Mouse (Mus musculus): ENCODE results near the gene Zfp358. TPM values are rescaled to one million over a fixed set of nuclear protein-coding genes. Genes with fewer than 3 reads are reported as not detected.

Gene Zfp358
- polyA plus RNA-seq, 1 experiment from 2014 or later: 34.2 TPM

DNA sequence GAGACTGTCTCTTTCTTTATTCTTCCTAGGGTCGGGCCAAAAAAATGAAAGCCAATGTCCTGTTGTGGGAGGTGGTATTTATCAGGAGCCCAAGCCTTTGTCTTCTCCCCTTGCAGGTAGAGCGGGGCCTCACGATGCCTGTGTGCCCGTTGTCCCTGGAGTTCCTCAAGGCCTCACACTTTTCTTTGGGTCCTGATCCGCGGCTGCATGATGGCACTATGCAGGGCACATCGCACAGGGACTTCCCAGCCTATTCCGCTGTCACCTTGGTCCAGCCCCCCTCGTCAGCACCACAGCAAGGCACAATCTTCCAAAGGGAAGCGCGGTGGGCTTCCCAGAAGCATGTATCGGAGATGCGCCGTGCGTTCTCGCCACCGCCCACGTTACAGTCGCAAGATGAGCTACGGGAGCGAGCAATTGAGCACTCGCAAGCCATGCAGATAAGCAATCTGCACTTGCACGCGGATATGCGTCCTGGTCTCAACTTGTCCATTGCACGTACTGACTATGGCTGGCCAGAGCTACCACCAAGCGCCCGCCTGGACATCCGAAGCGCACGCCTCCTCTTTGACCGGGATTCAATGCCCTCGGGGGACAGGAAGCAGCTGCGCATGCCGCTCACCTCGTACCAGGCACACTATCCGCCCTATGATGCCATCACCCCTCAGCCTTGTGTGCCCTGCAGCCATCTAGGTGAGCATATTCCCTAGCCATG, 17.1 kb upstream of the Zfp358 start:
- H3K4me2 ChIP-seq: peak overlapping the region; percentile 68
- H3K4me1 ChIP-seq (replicated peaks): peaks cover 2% of the 10 kb centered on the region; the same call in 1 of the 2 replicates
- WGBS: 21% methylated on average over 37 of the region's 37 CpGs
- H3K9ac ChIP-seq: peak overlapping the region; percentile 12; the same call in 1 of the 2 replicates
- no peaks in the 10 kb centered on the region for H3K9me3 ChIP-seq (replicated peaks)
- no peak for ATAC-seq (ENCODE audit: insufficient number of reproducible peaks, low FRiP score)
- peak overlapping the region; percentile 34 for H3K4me3 ChIP-seq
- peaks cover 11% of the 10 kb centered on the region; the same call in 1 of the 2 replicates for H3K27me3 ChIP-seq (replicated peaks)
- no peak overlapping the region for H3K27ac ChIP-seq (ENCODE audit: poor library complexity, severe bottlenecking)
- H3K36me3 ChIP-seq: no peaks in the 10 kb centered on the region

DNA sequence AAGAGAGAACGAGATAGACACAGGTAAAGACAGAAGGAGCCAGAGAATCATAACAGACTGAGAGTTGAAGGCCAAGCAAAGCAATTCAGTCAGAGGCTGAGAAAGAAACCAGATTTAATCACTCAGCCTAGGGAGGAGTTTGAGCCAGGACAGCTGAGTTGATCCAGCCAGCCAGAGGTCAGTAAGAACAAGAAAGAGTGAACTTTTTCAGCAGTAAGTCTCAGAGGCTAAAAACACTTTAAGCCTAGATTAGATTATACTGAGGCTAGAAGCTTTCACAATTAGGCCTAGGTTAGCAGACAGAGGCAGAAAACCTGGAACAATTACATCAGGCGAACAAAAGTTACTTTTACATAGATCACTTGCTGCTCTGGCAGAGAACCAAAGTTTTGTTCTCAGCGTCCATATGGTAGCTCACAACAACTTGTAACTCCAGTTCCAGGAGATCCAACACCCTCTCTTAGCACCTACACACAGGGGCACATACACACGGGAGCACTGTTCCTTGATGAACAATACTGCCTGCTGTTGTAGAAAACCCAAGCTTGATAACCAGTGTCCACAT, 12.6 kb upstream of the Zfp358 start:
- Histone ChIP-seq H3K4me3 (no peak overlapping the region), H3K36me3 (no peaks in the 10 kb centered on the region), H3K4me1 (replicated peaks) (peaks cover 2% of the 10 kb centered on the region; the same call in 1 of the 2 replicates), H3K27ac (ENCODE audit: poor library complexity, severe bottlenecking) (no peak overlapping the region), H3K4me2 (no peak overlapping the region), H3K9ac (no peak overlapping the region), H3K27me3 (replicated peaks) (peaks cover 11% of the 10 kb centered on the region; the same call in 1 of the 2 replicates), H3K9me3 (replicated peaks) (no peaks in the 10 kb centered on the region)
- no peak for ATAC-seq (ENCODE audit: insufficient number of reproducible peaks, low FRiP score)
- 48% methylated on average over 4 of the region's 4 CpGs for WGBS

DNA sequence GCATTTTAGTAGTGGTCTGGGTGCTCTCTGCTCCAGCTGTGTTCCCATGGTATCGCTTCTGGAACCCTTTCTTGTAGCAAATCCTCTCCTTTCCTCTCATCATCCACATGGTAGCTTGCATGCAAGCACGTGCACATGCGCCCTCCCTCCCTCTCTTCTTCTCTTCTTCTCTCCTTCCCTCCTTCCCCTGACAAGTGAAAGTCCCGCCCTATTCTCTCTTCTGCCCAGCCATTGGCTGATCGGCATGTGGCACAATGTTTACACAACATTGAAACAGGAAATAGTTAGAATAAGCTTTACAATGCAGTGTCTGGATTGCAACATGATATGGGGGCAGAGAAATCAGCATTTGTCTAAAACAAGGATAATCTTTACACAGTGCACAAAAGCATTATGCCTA, 11.3 kb upstream of the Zfp358 start:
- Histone ChIP-seq H3K27me3 (replicated peaks) (peaks cover 6% of the 10 kb centered on the region; the same call in 1 of the 2 replicates), H3K4me1 (replicated peaks) (no peaks in the 10 kb centered on the region; the same call in 1 of the 2 replicates), H3K27ac (ENCODE audit: poor library complexity, severe bottlenecking) (no peak overlapping the region), H3K4me2 (no peak overlapping the region), H3K9me3 (replicated peaks) (no peaks in the 10 kb centered on the region), H3K4me3 (no peak overlapping the region), H3K9ac (no peak overlapping the region), H3K36me3 (no peaks in the 10 kb centered on the region)
- 59% methylated on average over 5 of the region's 5 CpGs for WGBS
- no peak for ATAC-seq (ENCODE audit: insufficient number of reproducible peaks, low FRiP score)

DNA sequence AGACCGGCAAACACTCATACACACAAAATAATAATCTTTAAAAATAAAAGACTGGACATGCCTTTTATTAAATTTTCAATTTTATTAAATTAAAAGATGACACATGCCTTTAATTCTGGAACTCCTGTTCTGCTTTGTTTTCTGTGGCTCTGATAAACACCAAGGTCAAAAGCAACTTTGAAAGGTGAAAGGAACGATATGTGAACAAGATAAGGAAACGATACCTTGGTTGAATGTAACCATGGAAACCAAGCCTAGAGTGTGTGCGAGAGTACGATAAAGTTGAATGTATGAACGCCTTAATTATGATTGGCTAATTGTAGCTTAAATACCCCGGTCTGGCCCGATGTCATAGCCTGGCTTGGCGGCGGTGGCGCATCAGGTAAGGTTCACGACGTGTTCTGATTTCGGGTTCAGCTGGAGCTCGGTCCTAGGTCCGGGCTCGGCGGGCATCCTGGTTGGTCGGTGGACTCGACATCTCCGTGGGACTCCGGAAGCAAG, 10.6 kb upstream of the Zfp358 start:
- H3K9me3 ChIP-seq (replicated peaks): no peaks in the 10 kb centered on the region
- no peak overlapping the region for H3K9ac ChIP-seq
- no peak overlapping the region for H3K4me3 ChIP-seq
- no peak overlapping the region for H3K27ac ChIP-seq (ENCODE audit: poor library complexity, severe bottlenecking)
- H3K36me3 ChIP-seq: no peaks in the 10 kb centered on the region
- 78% methylated on average over 22 of the region's 22 CpGs for WGBS
- no peak overlapping the region for H3K4me2 ChIP-seq
- H3K27me3 ChIP-seq (replicated peaks): peaks cover 5% of the 10 kb centered on the region; the same call in 1 of the 2 replicates
- no peaks in the 10 kb centered on the region; the same call in 1 of the 2 replicates for H3K4me1 ChIP-seq (replicated peaks)
- ATAC-seq (ENCODE audit: insufficient number of reproducible peaks, low FRiP score): no peak

DNA sequence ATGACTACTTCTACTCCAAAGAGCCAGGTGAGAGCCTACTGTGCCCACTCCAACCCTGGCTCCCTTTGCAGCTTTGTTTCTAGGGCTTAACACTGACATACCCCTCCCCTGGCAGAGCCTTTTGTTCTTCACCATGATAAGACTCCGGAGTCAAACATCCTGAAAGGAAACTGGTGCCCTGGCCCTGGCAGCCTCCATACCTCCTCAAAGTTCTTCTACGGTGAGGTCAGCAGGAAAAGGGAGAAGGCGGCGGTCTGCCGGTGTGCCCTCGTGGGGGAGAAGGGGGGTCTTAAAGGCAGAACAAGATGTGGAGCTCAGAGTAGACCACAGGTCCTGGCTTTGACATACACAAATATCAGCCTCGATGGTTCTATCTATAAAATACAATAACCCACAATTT, 9.4 kb upstream of the Zfp358 start:
- H3K4me2 ChIP-seq: no peak overlapping the region
- H3K9ac ChIP-seq: no peak overlapping the region
- no peak for ATAC-seq (ENCODE audit: insufficient number of reproducible peaks, low FRiP score)
- 58% methylated on average over 7 of the region's 7 CpGs for WGBS
- H3K36me3 ChIP-seq: no peaks in the 10 kb centered on the region
- H3K4me1 ChIP-seq (replicated peaks): no peaks in the 10 kb centered on the region; the same call in 1 of the 2 replicates
- H3K27me3 ChIP-seq (replicated peaks): no peaks in the 10 kb centered on the region
- H3K9me3 ChIP-seq (replicated peaks): no peaks in the 10 kb centered on the region
- H3K27ac ChIP-seq (ENCODE audit: poor library complexity, severe bottlenecking): no peak overlapping the region
- no peak overlapping the region for H3K4me3 ChIP-seq

DNA sequence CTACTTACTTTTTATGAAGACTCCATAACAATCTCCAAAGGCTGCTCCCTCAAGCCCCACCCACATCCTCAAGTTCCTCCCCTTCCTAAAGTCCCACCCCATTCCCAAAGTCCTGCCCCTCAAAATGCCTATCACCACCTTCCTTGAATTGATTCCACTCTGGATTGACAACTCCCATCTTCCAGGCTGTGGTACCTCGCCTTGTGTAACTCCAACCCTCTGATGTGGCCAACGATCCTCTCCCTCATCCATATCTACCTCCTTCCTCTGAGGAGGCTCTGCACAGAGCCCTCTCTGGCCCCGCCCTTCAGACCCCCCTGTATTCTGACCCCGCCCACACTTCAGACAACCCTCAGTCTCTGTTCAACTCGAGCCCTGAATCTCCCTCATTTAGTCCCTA, 7.7 kb upstream of the Zfp358 start:
- WGBS: 28% methylated on average over 5 of the region's 5 CpGs
- ATAC-seq (ENCODE audit: insufficient number of reproducible peaks, low FRiP score): no peak
- no peaks in the 10 kb centered on the region; the same call in 1 of the 2 replicates for H3K4me1 ChIP-seq (replicated peaks)

DNA sequence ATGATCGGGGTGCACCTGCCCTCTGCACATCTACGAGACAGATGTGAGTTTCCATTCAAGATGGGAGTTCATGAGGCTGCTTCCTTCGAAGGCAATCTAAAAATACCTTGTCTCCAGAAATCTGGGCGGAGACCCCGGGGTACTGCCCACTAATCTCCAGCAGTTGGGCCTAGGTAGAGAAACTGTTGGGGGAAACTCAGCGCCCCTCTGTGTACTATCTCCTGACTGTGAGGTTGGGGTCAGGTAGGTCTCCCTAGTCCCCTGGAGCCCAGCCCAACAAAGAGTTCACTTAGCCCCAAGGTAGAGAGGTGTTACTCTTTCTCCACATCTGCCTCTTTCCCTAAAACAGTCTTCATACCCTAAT, 889 bp downstream of the Zfp358 start:
- peak overlapping the region; percentile 97 for H3K9ac ChIP-seq
- peaks cover 37% of the 10 kb centered on the region for H3K36me3 ChIP-seq
- H3K4me3 ChIP-seq: peak overlapping the region; percentile 82
- ATAC-seq (ENCODE audit: insufficient number of reproducible peaks, low FRiP score): no peak
- no peaks in the 10 kb centered on the region for H3K27me3 ChIP-seq (replicated peaks)
- H3K27ac ChIP-seq (ENCODE audit: poor library complexity, severe bottlenecking): no peak overlapping the region
- H3K4me1 ChIP-seq (replicated peaks): peaks cover 9% of the 10 kb centered on the region
- peak overlapping the region; percentile 78 for H3K4me2 ChIP-seq
- WGBS: 29% methylated on average over 6 of the region's 6 CpGs
- peaks cover 7% of the 10 kb centered on the region; the same call in 1 of the 2 replicates for H3K9me3 ChIP-seq (replicated peaks)

More for the DNA sequence above, 7.7 kb upstream of the Zfp358 start:
- Histone ChIP-seq H3K9ac (no peak overlapping the region), H3K9me3 (replicated peaks) (no peaks in the 10 kb centered on the region), H3K4me2 (no peak overlapping the region), H3K36me3 (no peaks in the 10 kb centered on the region), H3K27me3 (replicated peaks) (no peaks in the 10 kb centered on the region), H3K27ac (ENCODE audit: poor library complexity, severe bottlenecking) (no peak overlapping the region), H3K4me3 (no peak overlapping the region)

DNA sequence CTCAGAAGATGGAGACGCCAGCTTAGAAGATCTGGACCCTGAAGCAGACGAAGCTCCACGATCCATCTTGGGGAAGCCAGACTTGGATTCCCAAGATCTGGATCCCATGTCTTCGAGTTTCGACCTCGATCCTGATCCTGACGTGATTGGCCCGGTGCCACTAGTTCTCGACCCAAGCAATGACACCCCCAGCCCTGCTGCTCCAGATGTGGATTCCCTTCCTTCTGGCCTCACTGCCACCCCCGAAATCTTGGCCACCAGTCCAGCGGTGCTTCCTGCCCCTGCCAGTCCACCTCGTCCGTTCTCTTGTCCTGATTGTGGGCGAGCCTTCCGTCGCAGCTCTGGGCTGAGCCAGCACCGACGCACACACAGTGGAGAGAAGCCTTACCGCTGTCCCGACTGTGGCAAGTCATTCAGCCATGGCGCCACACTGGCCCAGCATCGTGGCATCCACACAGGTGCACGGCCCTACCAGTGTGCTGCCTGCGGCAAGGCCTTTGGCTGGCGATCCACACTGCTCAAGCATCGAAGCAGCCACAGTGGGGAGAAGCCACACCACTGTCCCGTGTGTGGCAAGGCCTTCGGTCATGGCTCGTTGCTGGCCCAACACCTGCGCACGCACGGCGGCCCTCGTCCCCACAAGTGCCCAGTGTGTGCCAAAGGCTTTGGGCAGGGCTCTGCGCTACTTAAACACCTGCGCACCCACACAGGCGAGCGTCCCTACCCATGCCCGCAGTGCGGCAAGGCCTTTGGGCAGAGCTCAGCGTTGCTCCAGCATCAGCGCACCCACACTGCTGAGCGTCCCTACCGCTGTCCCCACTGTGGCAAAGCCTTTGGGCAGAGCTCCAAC, 2.9 kb downstream of the Zfp358 start:
- H3K4me1 ChIP-seq (replicated peaks): peaks cover 9% of the 10 kb centered on the region
- H3K4me2 ChIP-seq: no peak overlapping the region
- no peak overlapping the region for H3K27ac ChIP-seq (ENCODE audit: poor library complexity, severe bottlenecking)
- H3K36me3 ChIP-seq: peaks cover 37% of the 10 kb centered on the region
- no peak overlapping the region for H3K4me3 ChIP-seq
- no peak overlapping the region for H3K9ac ChIP-seq
- peaks cover 7% of the 10 kb centered on the region; the same call in 1 of the 2 replicates for H3K9me3 ChIP-seq (replicated peaks)
- no peaks in the 10 kb centered on the region for H3K27me3 ChIP-seq (replicated peaks)
- 91% methylated on average over 44 of the region's 44 CpGs for WGBS
- no peak for ATAC-seq (ENCODE audit: insufficient number of reproducible peaks, low FRiP score)

DNA sequence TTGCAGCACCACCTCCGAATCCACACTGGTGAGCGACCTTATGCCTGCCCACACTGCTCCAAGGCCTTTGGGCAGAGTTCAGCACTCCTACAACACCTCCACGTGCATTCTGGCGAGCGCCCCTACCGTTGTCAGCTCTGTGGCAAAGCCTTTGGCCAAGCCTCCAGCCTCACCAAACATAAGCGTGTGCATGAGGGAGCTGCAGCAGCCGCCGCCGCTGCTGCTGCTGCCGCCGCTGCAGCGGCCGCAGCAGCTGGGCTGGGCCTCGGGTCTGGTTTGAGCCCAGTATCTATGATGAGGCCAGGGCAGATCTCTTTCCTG, 3.5 kb downstream of the Zfp358 start:
- H3K27ac ChIP-seq (ENCODE audit: poor library complexity, severe bottlenecking): no peak overlapping the region
- no peak for ATAC-seq (ENCODE audit: insufficient number of reproducible peaks, low FRiP score)
- no peak overlapping the region for H3K4me2 ChIP-seq
- H3K36me3 ChIP-seq: peaks cover 37% of the 10 kb centered on the region
- no peaks in the 10 kb centered on the region for H3K27me3 ChIP-seq (replicated peaks)
- peaks cover 7% of the 10 kb centered on the region; the same call in 1 of the 2 replicates for H3K9me3 ChIP-seq (replicated peaks)
- H3K4me3 ChIP-seq: no peak overlapping the region
- WGBS: 85% methylated on average over 15 of the region's 15 CpGs
- H3K4me1 ChIP-seq (replicated peaks): peaks cover 15% of the 10 kb centered on the region
- no peak overlapping the region for H3K9ac ChIP-seq

DNA sequence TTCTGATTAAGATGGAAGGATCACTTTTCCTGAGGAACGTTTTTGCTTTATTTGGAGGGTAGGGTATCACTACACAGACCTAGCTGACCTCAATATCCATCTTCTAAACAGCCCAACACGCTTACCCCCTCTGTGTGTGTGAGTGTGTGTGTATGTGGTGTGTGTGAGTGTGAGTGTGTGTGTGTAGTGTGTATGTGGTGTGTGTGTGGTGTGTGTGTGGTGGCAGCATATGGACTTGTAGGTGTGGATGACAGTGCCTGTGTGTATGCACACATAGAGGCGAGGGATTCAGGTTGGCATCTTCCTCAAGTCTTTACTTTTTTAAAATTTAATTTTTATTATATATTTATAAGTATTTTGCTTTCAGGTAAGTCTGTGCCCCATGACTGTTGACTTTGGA, 5.6 kb downstream of the Zfp358 start:
- no peaks in the 10 kb centered on the region for H3K27me3 ChIP-seq (replicated peaks)
- H3K4me3 ChIP-seq: no peak overlapping the region
- H3K36me3 ChIP-seq: peaks cover 37% of the 10 kb centered on the region
- peaks cover 24% of the 10 kb centered on the region for H3K4me1 ChIP-seq (replicated peaks)
- H3K9me3 ChIP-seq (replicated peaks): peaks cover 7% of the 10 kb centered on the region; the same call in 1 of the 2 replicates
- ATAC-seq (ENCODE audit: insufficient number of reproducible peaks, low FRiP score): no peak
- H3K27ac ChIP-seq (ENCODE audit: poor library complexity, severe bottlenecking): no peak overlapping the region
- no peak overlapping the region for H3K9ac ChIP-seq
- WGBS: 83% methylated on average over 3 of the region's 3 CpGs
- H3K4me2 ChIP-seq: no peak overlapping the region

DNA sequence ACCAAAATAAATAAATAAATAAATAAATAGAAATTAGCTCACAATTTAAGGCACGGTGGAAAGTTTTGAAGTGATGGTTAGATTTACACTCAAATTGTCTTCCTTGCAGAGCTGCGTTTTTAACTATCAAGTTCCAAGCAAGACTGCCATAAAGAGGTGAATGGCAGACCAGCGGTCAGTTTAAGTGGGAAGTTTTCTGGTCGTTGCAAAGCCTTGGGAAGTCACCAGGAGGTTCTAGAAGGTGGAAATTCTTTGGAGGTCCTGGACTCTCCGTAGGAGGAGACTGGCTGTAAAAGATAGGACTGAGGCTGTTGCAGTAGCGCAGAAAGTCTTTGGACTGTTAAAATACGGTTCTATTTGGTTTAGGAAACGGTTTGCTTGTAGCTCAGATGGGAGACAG, 6.8 kb downstream of the Zfp358 start:
- 7% methylated on average over 8 of the region's 8 CpGs for WGBS
- peaks cover 37% of the 10 kb centered on the region for H3K36me3 ChIP-seq
- no peaks in the 10 kb centered on the region for H3K27me3 ChIP-seq (replicated peaks)
- peak; percentile 23 for ATAC-seq (ENCODE audit: insufficient number of reproducible peaks, low FRiP score)
- peak overlapping the region; percentile 78 for H3K4me3 ChIP-seq
- H3K9me3 ChIP-seq (replicated peaks): peaks cover 7% of the 10 kb centered on the region; the same call in 1 of the 2 replicates
- peaks cover 15% of the 10 kb centered on the region for H3K4me1 ChIP-seq (replicated peaks)
- peak overlapping the region; percentile 94 for H3K27ac ChIP-seq (ENCODE audit: poor library complexity, severe bottlenecking)
- H3K4me2 ChIP-seq: peak overlapping the region; percentile 86
- H3K9ac ChIP-seq: peak overlapping the region; percentile 89

Measured in heart, embryonic 12.5 days (tissue).